Mouse (Mus musculus) stomach, postnatal 0 days (tissue): Measurements from ENCODE around the gene Arhgdib. TPM values are rescaled to one million over a fixed set of nuclear protein-coding genes. Genes with fewer than 3 reads are reported as not detected.
A peak's percentile ranks its signal among the peaks of the same experiment; 100 is the strongest.

Experiments used
- ATAC-seq: fragments of 200-750 bp; cut with Nextera tagmentation; 2 replicates; pipeline ENCODE4 v1.8.0; 2017; ENCODE audit not compliant: low FRiP score, low TSS enrichment
- DNase-seq: peaks from one replicate; pipeline ENCODE4 v3.0.0-alpha.2; 2016; ENCODE audit warnings: low spot score
- H3K27ac ChIP-seq: fragments of 300-500 bp; sonication (generic); replicated peaks from 2 replicates; pipeline ENCODE4 v1.5.1; 2014; ENCODE audit warnings: mild to moderate bottlenecking, control low read depth
- H3K27me3 ChIP-seq: fragments of 300-500 bp; sonication (generic); 2 replicates; pipeline ENCODE4 v1.6.1; 2014; ENCODE audit warnings: low read length; ENCODE audit not compliant: control insufficient read depth, insufficient read depth
- H3K36me3 ChIP-seq: fragments of 300-500 bp; sonication (generic); 2 replicates; pipeline ENCODE4 v1.6.1; 2014; ENCODE audit warnings: low read length, mixed read lengths; ENCODE audit not compliant: control insufficient read depth, insufficient read depth
- H3K4me1 ChIP-seq: fragments of 300-500 bp; sonication (generic); replicated peaks from 2 replicates; pipeline ENCODE4 v1.6.1; 2014; ENCODE audit warnings: antibody characterized with exemption; ENCODE audit not compliant: control insufficient read depth, insufficient read depth
- H3K4me2 ChIP-seq: fragments of 300-500 bp; sonication (generic); replicated peaks from 2 replicates; pipeline ENCODE4 v1.6.1; 2014; ENCODE audit warnings: low read depth, mild to moderate bottlenecking, control low read depth, moderate library complexity
- H3K4me3 ChIP-seq: fragments of 300-500 bp; sonication (generic); 2 replicates; pipeline ENCODE4 v1.5.1; 2014; ENCODE audit warnings: low read depth, low read length, control low read depth
- H3K9ac ChIP-seq: fragments of 300-500 bp; sonication (generic); 2 replicates; pipeline ENCODE4 v1.6.1; 2014; ENCODE audit warnings: mild to moderate bottlenecking, low read length, control low read depth, mixed read lengths
- H3K9me3 ChIP-seq: fragments of 300-500 bp; sonication (generic); 2 replicates; pipeline ENCODE4 v1.6.1; 2016; ENCODE audit warnings: low read length; ENCODE audit not compliant: control insufficient read depth
- CTCF ChIP-seq: IDR thresholded peaks from 2 replicates; pipeline ENCODE4 v1.5.1; 2016; ENCODE audit warnings: antibody characterized with exemption, low read depth, mild to moderate bottlenecking, moderate library complexity
- EP300 ChIP-seq: optimal IDR thresholded peaks from 2 replicates; pipeline ENCODE3; 2016; ENCODE audit warnings: antibody characterized with exemption
- WGBS: fragments of 180-500 bp; shearing (Covaris S2); extraction: QIAGEN DNeasy Blood & Tissue Kit; methylation state at CpG from one replicate; pipeline ENCODE4 v1.1.7; 2014; 5-methylcytosine and 5-hydroxymethylcytosine counted together
- polyA plus RNA-seq: library from polyadenylated mRNA; unstranded; fragments of >200 nt; fragmentation: Nextera tagmentation; extraction: Ambion mirVana; gene quantifications from 2 replicates; pipeline ENCODE4 v1.2.1, GENCODE M21; 2015

The Arhgdib gene
- polyA plus RNA-seq, result 27.3 and 34.9 TPM in 2 replicates

DNA sequence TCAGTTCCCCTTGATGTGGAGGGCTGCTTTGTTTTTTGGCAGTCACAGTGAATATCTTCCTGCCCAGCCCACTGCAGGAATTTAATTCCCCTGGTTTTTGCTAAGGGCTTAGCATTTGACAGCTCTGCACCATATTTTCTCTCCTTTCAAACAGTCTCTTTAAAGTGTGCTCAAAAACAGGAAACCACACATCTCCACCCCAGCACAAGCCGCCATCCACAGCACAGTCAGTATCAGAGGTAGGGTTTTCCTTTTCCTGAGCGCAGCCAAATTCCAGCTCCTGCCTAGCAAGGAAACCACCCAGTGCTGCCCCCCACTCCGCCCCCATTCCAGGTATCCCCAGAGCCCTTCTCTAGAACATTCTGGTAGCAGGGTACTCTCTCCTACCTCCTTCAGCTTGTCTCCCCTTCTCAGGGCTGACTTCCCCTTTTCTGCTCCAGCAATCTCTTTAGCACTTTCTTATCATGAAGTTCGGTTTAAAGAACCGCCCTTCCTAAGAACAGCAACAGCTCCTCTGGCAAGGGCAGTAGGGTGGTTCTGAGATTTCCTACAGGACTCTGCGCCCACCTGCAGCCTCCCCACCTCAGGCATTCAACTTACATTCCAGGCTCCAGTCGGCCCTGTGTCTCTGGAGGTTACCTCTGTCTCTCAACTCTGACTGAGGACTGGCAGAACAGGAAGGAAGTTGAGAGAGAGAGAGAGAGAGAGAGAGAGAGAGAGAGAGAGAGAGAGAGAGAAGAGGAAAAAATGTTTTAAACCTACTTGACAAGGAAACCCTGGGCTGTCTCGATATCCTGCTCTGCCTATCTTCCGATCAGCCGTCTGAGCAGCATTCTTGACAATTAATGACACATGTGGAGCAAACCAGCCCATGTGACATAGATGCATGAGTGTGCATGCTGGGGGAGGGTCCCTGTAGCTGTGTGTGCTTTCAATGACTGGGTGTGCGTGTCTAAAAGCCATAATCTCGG lies at the start of gene Arhgdib:
Gene Arhgdib, minus strand, starts transcription at position 849 of the 971 bp plus-strand sequence.
- Histone ChIP-seq H3K9me3 (no peaks in the 10 kb centered on the region), H3K4me1 (peaks cover 10% of the 10 kb centered on the region), H3K9ac (0 out of 2 replicates have a peak within 1 kb of the TSS, but pooled peaks have one; percentile 47), H3K4me2 (peak within 1 kb of the TSS; percentile 40), H3K36me3 (no peaks in the 10 kb centered on the region), H3K4me3 (no peak within 1 kb of the TSS), H3K27ac (peak within 1 kb of the TSS; percentile 85), H3K27me3 (no peaks in the 10 kb centered on the region)
- TF ChIP-seq EP300 (no peak), CTCF (no peak)
- ATAC-seq, result peak; percentile 62; the same call in 1 of the 2 replicates
- no peak for DNase-seq
- 17% methylated on average over 12 of the region's 12 CpGs for WGBS

GRCm38 (mm10) chr6:136990557-136990956 lies 48.9 kb upstream of the Arhgdib start:
- Histone ChIP-seq H3K4me2 (no peak overlapping the region), H3K27ac (no peak overlapping the region), H3K36me3 (no peaks in the 10 kb centered on the region), H3K9me3 (no peaks in the 10 kb centered on the region), H3K9ac (no peak overlapping the region), H3K4me3 (no peak overlapping the region), H3K27me3 (no peaks in the 10 kb centered on the region), H3K4me1 (no peaks in the 10 kb centered on the region)
- DNase-seq (no peak), ATAC-seq (no peak)
- 44% methylated on average over 8 of the region's 8 CpGs for WGBS
- TF ChIP-seq EP300, result no peak
- no peak for TF ChIP-seq CTCF

DNA sequence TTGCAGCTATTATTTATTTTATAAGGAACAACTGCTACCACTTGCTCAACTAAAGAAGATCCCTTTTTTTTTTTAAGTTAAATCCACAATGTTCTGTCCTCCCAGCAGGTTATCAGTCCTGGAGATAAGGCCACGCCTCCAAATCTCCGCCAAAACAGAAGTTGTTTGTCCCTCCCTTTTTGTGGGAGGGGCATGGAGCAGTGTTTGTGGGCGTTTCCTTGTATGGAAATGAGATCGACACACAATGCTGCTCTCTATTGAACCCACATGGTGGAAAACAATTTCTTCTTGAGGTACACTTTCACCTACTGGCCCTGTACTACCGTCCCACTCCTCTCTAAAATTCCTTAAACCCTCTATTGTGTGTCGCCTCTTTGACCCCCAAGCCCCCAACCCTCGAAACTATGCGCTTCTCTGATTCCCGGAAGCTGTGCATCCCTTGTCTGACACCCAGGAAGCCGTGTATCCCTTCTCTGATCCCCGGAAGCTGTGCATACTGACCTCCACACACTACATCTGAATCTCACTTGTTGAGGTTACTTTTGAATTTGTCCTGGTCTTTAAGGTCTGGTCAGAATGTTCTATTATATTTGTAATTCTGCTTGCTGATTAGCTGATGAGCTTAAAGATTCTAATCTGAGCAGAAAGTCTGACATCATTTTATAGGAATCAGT lies 48.3 kb upstream of the Arhgdib start:
- H3K27ac ChIP-seq, result no peak overlapping the region
- H3K9me3 ChIP-seq, result no peaks in the 10 kb centered on the region
- ATAC-seq, result no peak
- H3K36me3 ChIP-seq, result no peaks in the 10 kb centered on the region
- no peaks in the 10 kb centered on the region for H3K4me1 ChIP-seq
- TF ChIP-seq CTCF (no peak), EP300 (no peak)
- 38% methylated on average over 11 of the region's 11 CpGs for WGBS
- no peak overlapping the region for H3K4me2 ChIP-seq
- no peak overlapping the region for H3K4me3 ChIP-seq
- no peaks in the 10 kb centered on the region for H3K27me3 ChIP-seq
- no peak overlapping the region for H3K9ac ChIP-seq
- no peak for DNase-seq

DNA sequence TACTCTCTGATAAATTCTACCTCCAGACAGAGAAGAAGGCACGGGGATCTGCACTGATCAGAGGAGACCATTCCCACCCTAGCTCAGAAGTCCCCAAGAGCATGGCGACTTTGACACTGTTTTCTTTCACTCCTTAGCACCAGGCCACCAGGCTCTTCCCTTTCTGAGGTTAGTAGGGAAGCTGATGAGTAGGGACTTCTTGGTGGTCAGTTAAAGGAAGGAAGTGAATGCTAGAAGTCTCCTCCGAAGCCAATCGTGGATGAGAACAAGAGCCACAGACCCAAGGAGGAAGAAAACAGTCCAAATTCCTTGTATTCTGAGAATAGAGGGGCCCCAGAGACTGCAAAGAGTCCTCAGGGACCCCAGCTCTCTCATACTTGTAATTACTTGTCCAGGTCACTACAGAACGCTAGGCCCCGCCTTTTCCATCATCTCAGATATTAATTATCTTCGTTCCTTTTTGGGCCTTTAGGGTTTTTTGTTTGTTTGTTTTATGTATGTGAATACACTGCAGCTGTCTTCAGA lies 46.9 kb upstream of the Arhgdib start:
- no peak overlapping the region for H3K4me2 ChIP-seq
- no peak for TF ChIP-seq EP300
- TF ChIP-seq CTCF, result no peak
- H3K4me1 ChIP-seq, result no peaks in the 10 kb centered on the region
- 78% methylated on average over 7 of the region's 7 CpGs for WGBS
- no peak overlapping the region for H3K4me3 ChIP-seq
- DNase-seq (no peak), ATAC-seq (no peak)
- no peaks in the 10 kb centered on the region for H3K27me3 ChIP-seq
- H3K9ac ChIP-seq, result no peak overlapping the region
- no peak overlapping the region for H3K27ac ChIP-seq
- H3K9me3 ChIP-seq, result no peaks in the 10 kb centered on the region
- no peaks in the 10 kb centered on the region for H3K36me3 ChIP-seq

GRCm38 (mm10) chr6:136986718-136987117 lies 45.0 kb upstream of the Arhgdib start:
- H3K36me3 ChIP-seq, result no peaks in the 10 kb centered on the region
- H3K4me1 ChIP-seq, result no peaks in the 10 kb centered on the region
- peak; percentile 36; the same call in 1 of the 2 replicates for ATAC-seq
- no peak overlapping the region for H3K4me3 ChIP-seq
- H3K27me3 ChIP-seq, result no peaks in the 10 kb centered on the region
- no peak overlapping the region for H3K4me2 ChIP-seq
- H3K9me3 ChIP-seq, result no peaks in the 10 kb centered on the region
- TF ChIP-seq CTCF (no peak), EP300 (no peak)
- no peak overlapping the region for H3K9ac ChIP-seq
- DNase-seq, result no peak
- WGBS, result 56% methylated on average over 11 of the region's 11 CpGs
- H3K27ac ChIP-seq, result no peak overlapping the region
